Mouse (Mus musculus) liver, embryonic 14.5 days (tissue): ENCODE measurements around the gene Nkx2-5. TPM values are rescaled to one million over a fixed set of nuclear protein-coding genes. Genes with fewer than 3 reads are reported as not detected.

Source experiments
- ATAC-seq: fragments of 200-750 bp; cut with Nextera tagmentation; 2 replicates; pipeline ENCODE4 v1.8.0; 2017; ENCODE audit warnings: moderate number of reproducible peaks, mild to moderate bottlenecking, moderate library complexity; ENCODE audit not compliant: insufficient read depth
- DNase-seq, 3 experiments: peaks; one replicate each; pipeline ENCODE4 v3.0.0-alpha.2; 2012 to 2013; ENCODE audit warnings: low read depth in 3 of 3, low spot score in 3 of 3
- H3K27ac ChIP-seq: fragments of 300-500 bp; sonication (generic); 2 replicates; pipeline ENCODE4 v1.5.1; 2014; ENCODE audit warnings: moderate library complexity, mild to moderate bottlenecking, control low read depth, inconsistent platforms
- H3K27me3 ChIP-seq: fragments of 300-500 bp; sonication (generic); 2 replicates; pipeline ENCODE4 v1.6.1; 2014; ENCODE audit warnings: mild to moderate bottlenecking, low read length, moderate library complexity; ENCODE audit not compliant: control insufficient read depth, insufficient read depth
- H3K36me3 ChIP-seq: fragments of 300-500 bp; sonication (generic); replicated peaks from 2 replicates; pipeline ENCODE4 v1.6.1; 2014; ENCODE audit warnings: low read depth; ENCODE audit not compliant: control insufficient read depth, insufficient read depth
- H3K4me1 ChIP-seq, 2 experiments: fragments of 200-500 bp in 1 of 2; fragments of 300-500 bp in 1 of 2; sonication (generic) in 1 of 2; replicated peaks; 2 replicates each; pipeline ENCODE4 v1.6.1; 2012 to 2014; ENCODE audit warnings: antibody characterized with exemption in 1 of 2, inconsistent platforms in 1 of 2, low read length in 1 of 2; ENCODE audit not compliant: control insufficient read depth in 2 of 2, insufficient read depth in 2 of 2
- H3K4me2 ChIP-seq: fragments of 300-500 bp; sonication (generic); 2 replicates; pipeline ENCODE4 v1.6.1; 2014; ENCODE audit warnings: low read depth, mild to moderate bottlenecking, control low read depth, moderate library complexity
- H3K4me3 ChIP-seq, 2 experiments: fragments of 200-500 bp in 1 of 2; fragments of 300-500 bp in 1 of 2; sonication (generic) in 1 of 2; 2 replicates each; pipeline ENCODE4 v1.5.1; 2012 to 2014; ENCODE audit warnings: low read depth in 2 of 2, low read length in 2 of 2, mild to moderate bottlenecking in 2 of 2, control low read depth in 1 of 2, inconsistent platforms in 1 of 2, moderate library complexity in 1 of 2; ENCODE audit not compliant: insufficient read depth in 1 of 2
- H3K9ac ChIP-seq: fragments of 300-500 bp; sonication (generic); replicated peaks from 2 replicates; pipeline ENCODE4 v1.6.1; 2014; ENCODE audit warnings: mild to moderate bottlenecking, control low read depth, moderate library complexity
- H3K9me3 ChIP-seq: fragments of 300-500 bp; sonication (generic); 2 replicates; pipeline ENCODE4 v1.6.1; 2016; ENCODE audit warnings: low read length, mixed read lengths; ENCODE audit not compliant: control insufficient read depth
- CTCF ChIP-seq: IDR thresholded peaks from 2 replicates; pipeline ENCODE4 v1.5.1; 2016; ENCODE audit warnings: antibody characterized with exemption, low read depth, control low read depth
- EP300 ChIP-seq: IDR thresholded peaks from 2 replicates; pipeline ENCODE4 v1.6.1; 2016; ENCODE audit warnings: antibody characterized with exemption, low read depth
- WGBS: fragments of 180-500 bp; shearing (Covaris S2); extraction: QIAGEN DNeasy Blood & Tissue Kit; methylation state at CpG from one replicate; pipeline ENCODE4 v1.1.7; 2014; ENCODE audit not compliant: insufficient replicate concordance; 5-methylcytosine and 5-hydroxymethylcytosine counted together
- polyA plus RNA-seq, 2 experiments: library from polyadenylated mRNA; depleted of rRNA in 1 of 2; stranded (reverse) in 1 of 2; unstranded in 1 of 2; fragments of >200 nt; fragmentation: Nextera tagmentation in 1 of 2; extraction: Ambion mirVana in 1 of 2; gene quantifications; 2 replicates each; pipeline versions ENCODE4 v1.2.1 to v1.2.3; 2012 to 2014

The Nkx2-5 gene
- polyA plus RNA-seq, 2 experiments: not detected

- Histone ChIP-seq H3K4me3 (no peak overlapping the region), H3K36me3 (no peaks in the 10 kb centered on the region), H3K9ac (no peak overlapping the region), H3K27ac (no peak overlapping the region), H3K4me1 (no peaks in the 10 kb centered on the region), H3K9me3 (no peaks in the 10 kb centered on the region), H3K4me2 (no peak overlapping the region), H3K27me3 (no peaks in the 10 kb centered on the region)
- no peak for TF ChIP-seq EP300
- TF ChIP-seq CTCF: no peak
- ATAC-seq: no peak
- DNase-seq: no peak
- WGBS: 70% methylated on average over 3 of the region's 3 CpGs
Measured at GRCm38 (mm10) chr17:26802886-26803285, 41.9 kb downstream of the Nkx2-5 start.

- Histone ChIP-seq H3K4me1 (no peaks in the 10 kb centered on the region), H3K9ac (no peak overlapping the region), H3K4me2 (no peak overlapping the region), H3K27ac (no peak overlapping the region), H3K9me3 (no peaks in the 10 kb centered on the region), H3K36me3 (no peaks in the 10 kb centered on the region), H3K27me3 (no peaks in the 10 kb centered on the region), H3K4me3 (no peak overlapping the region)
- TF ChIP-seq EP300 (no peak), CTCF (no peak)
- DNase-seq (no peak), ATAC-seq (no peak)
- WGBS: 50% methylated on average over 6 of the region's 6 CpGs
Measured at GRCm38 (mm10) chr17:26797379-26798128, 47.3 kb downstream of the Nkx2-5 start.

GRCm38 (mm10) chr17:26795386-26795785 is 49.4 kb downstream of the Nkx2-5 start:
- Histone ChIP-seq H3K27ac (no peak overlapping the region), H3K27me3 (no peaks in the 10 kb centered on the region), H3K4me3 (no peak overlapping the region), H3K9ac (no peak overlapping the region), H3K36me3 (peaks cover 11% of the 10 kb centered on the region), H3K9me3 (no peaks in the 10 kb centered on the region), H3K4me1 (no peaks in the 10 kb centered on the region), H3K4me2 (no peak overlapping the region)
- no peak for DNase-seq
- 62% methylated on average over 7 of the region's 7 CpGs for WGBS
- no peak for ATAC-seq
- no peak for TF ChIP-seq CTCF
- TF ChIP-seq EP300: no peak

GRCm38 (mm10) chr17:26794744-26795143 is 50.1 kb downstream of the Nkx2-5 start:
- Histone ChIP-seq H3K27me3 (no peaks in the 10 kb centered on the region), H3K27ac (no peak overlapping the region), H3K36me3 (peaks cover 11% of the 10 kb centered on the region), H3K9me3 (no peaks in the 10 kb centered on the region), H3K9ac (no peak overlapping the region), H3K4me1 (no peaks in the 10 kb centered on the region), H3K4me2 (no peak overlapping the region), H3K4me3 (no peak overlapping the region)
- ATAC-seq: no peak
- TF ChIP-seq CTCF (peak; percentile 81), EP300 (no peak)
- 19% methylated on average over 3 of the region's 3 CpGs for WGBS
- no peak for DNase-seq

- TF ChIP-seq EP300: no peak
- Histone ChIP-seq H3K4me3 (no peak overlapping the region), H3K4me1 (no peaks in the 10 kb centered on the region), H3K9me3 (no peaks in the 10 kb centered on the region), H3K36me3 (peaks cover 11% of the 10 kb centered on the region), H3K9ac (no peak overlapping the region), H3K4me2 (no peak overlapping the region), H3K27me3 (no peaks in the 10 kb centered on the region), H3K27ac (no peak overlapping the region)
- ATAC-seq: no peak
- no peak for DNase-seq
- WGBS: 63% methylated on average over 5 of the region's 5 CpGs
Measured at GRCm38 (mm10) chr17:26793068-26793765, 51.6 kb downstream of the Nkx2-5 start.
